Mouse (Mus musculus): ENCODE results near the gene Dlx4. TPM values are rescaled to one million over a fixed set of nuclear protein-coding genes. Genes with fewer than 3 reads are reported as not detected.

Gene Dlx4
- polyA plus RNA-seq, 1 experiment from 2014 or later, result 0.58 TPM

DNA sequence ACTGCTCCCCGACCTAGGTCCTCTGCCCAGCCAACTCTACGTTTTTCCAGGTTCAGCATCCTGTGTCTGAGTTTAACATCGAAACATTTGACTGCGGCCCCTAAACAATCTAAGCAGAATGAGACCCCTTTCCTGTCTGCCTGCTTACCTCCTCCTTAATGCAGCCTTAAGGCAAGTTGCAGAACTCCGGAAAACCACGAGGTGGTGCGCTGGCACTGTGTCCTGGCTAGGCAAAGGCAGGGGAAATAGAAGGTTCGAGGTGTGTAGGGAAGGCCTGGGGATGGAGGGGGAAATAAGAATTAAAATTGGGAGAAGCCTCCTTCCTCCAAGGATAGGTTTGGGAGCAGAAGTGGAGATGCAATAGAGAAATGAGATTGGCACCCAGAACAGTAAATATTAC lies 27.6 kb downstream of the Dlx4 start:
- Histone ChIP-seq H3K4me1 (peaks cover 19% of the 10 kb centered on the region), H3K9ac (no peak overlapping the region), H3K36me3 (no peaks in the 10 kb centered on the region), H3K4me3 (replicated peaks) (no peak overlapping the region), H3K27me3 (replicated peaks) (peaks cover 53% of the 10 kb centered on the region), H3K4me2 (no peak overlapping the region), H3K27ac (no peak overlapping the region), H3K9me3 (no peaks in the 10 kb centered on the region)
- ATAC-seq (ENCODE audit: insufficient read depth, low FRiP score, low read depth), result no peak
- 2% methylated on average over 8 of the region's 8 CpGs for WGBS

GRCm38 (mm10) chr11:95117030-95117429 lies 29.0 kb downstream of the Dlx4 start:
- Histone ChIP-seq H3K36me3 (no peaks in the 10 kb centered on the region), H3K4me2 (no peak overlapping the region), H3K9me3 (no peaks in the 10 kb centered on the region), H3K27me3 (replicated peaks) (peaks cover 38% of the 10 kb centered on the region), H3K4me3 (replicated peaks) (no peak overlapping the region), H3K27ac (no peak overlapping the region), H3K9ac (no peak overlapping the region), H3K4me1 (peaks cover 19% of the 10 kb centered on the region)
- ATAC-seq (ENCODE audit: insufficient read depth, low FRiP score, low read depth), result peak; percentile 69
- 4% methylated on average over 6 of the region's 6 CpGs for WGBS

DNA sequence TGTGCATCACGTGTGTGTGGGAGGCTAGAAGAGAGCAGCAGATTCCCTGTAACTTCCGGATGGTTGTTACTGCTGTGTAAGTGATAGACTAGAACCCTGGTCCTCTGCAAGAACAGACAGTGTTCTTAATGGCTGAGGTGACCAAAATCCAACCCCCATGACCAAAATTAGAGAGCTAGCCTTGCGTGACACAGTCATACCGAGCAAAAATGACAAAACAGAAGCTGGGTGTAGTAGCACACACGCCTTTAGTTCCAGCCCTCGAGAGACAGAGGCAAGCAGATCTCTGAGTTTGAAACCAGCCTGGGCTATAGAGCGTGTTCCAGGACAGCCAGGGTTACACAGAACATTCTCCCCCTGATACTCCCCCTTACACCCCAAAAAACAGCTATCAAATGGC lies 36.0 kb downstream of the Dlx4 start:
- ATAC-seq (ENCODE audit: insufficient read depth, low FRiP score, low read depth), result no peak
- no peaks in the 10 kb centered on the region for H3K36me3 ChIP-seq
- H3K27me3 ChIP-seq (replicated peaks), result 0 out of 2 replicates have a peak, but pooled peaks cover 5% of the 10 kb centered on the region
- no peak overlapping the region for H3K4me3 ChIP-seq (replicated peaks)
- H3K9ac ChIP-seq, result no peak overlapping the region
- peaks cover 11% of the 10 kb centered on the region for H3K4me1 ChIP-seq
- WGBS, result 86% methylated on average over 7 of the region's 7 CpGs
- no peak overlapping the region for H3K27ac ChIP-seq
- no peaks in the 10 kb centered on the region for H3K9me3 ChIP-seq
- no peak overlapping the region for H3K4me2 ChIP-seq

DNA sequence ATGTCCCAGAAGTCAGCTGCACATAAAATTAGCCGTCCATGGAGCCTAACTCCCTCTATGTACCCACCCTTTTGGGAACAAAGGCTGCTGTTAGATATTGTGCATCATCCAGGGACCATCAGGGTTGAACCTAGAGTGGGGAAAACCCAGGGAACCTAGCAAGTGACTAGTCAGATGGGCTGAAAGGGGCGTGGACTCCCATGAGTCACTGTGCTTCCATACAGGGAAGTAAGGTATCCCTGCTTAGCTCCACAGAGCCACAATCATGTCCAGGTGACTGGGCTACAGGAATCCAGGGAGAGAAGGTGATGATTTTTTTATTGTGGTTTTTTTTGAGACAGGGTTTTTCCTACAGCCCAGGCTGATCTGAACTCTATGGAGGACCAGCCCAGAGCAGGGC lies 37.1 kb downstream of the Dlx4 start:
- ATAC-seq (ENCODE audit: insufficient read depth, low FRiP score, low read depth), result no peak
- H3K4me3 ChIP-seq (replicated peaks), result no peak overlapping the region
- H3K4me2 ChIP-seq, result no peak overlapping the region
- no peaks in the 10 kb centered on the region for H3K36me3 ChIP-seq
- H3K27ac ChIP-seq, result no peak overlapping the region
- 0 out of 2 replicates have a peak, but pooled peaks cover 5% of the 10 kb centered on the region for H3K27me3 ChIP-seq (replicated peaks)
- 76% methylated on average over 2 of the region's 2 CpGs for WGBS
- no peak overlapping the region for H3K9ac ChIP-seq
- no peaks in the 10 kb centered on the region for H3K9me3 ChIP-seq
- peaks cover 11% of the 10 kb centered on the region for H3K4me1 ChIP-seq

- no peak overlapping the region for H3K27ac ChIP-seq
- no peaks in the 10 kb centered on the region for H3K9me3 ChIP-seq
- no peak overlapping the region for H3K9ac ChIP-seq
- no peaks in the 10 kb centered on the region for H3K36me3 ChIP-seq
- WGBS, result 31% methylated on average over 23 of the region's 23 CpGs
- H3K4me2 ChIP-seq, result no peak overlapping the region
- peaks cover 11% of the 10 kb centered on the region for H3K4me1 ChIP-seq
- H3K4me3 ChIP-seq (replicated peaks), result no peak overlapping the region
- H3K27me3 ChIP-seq (replicated peaks), result 0 out of 2 replicates have a peak, but pooled peaks cover 5% of the 10 kb centered on the region
- ATAC-seq (ENCODE audit: insufficient read depth, low FRiP score, low read depth), result peak; percentile 36; the same call in 1 of the 2 replicates
Measured at GRCm38 (mm10) chr11:95106440-95107236, 39.4 kb downstream of the Dlx4 start.

GRCm38 (mm10) chr11:95105274-95105874 lies 40.7 kb downstream of the Dlx4 start:
- Histone ChIP-seq H3K4me3 (replicated peaks) (peak overlapping the region; percentile 12), H3K27ac (0 out of 2 replicates have a peak overlapping the region, but pooled peaks have one; percentile 21), H3K9me3 (no peaks in the 10 kb centered on the region), H3K4me1 (peaks cover 20% of the 10 kb centered on the region), H3K9ac (no peak overlapping the region), H3K4me2 (peak overlapping the region; percentile 45), H3K27me3 (replicated peaks) (0 out of 2 replicates have a peak, but pooled peaks cover 5% of the 10 kb centered on the region), H3K36me3 (no peaks in the 10 kb centered on the region)
- 8% methylated on average over 25 of the region's 25 CpGs for WGBS
- ATAC-seq (ENCODE audit: insufficient read depth, low FRiP score, low read depth), result peak; percentile 29; the same call in 1 of the 2 replicates

GRCm38 (mm10) chr11:95104266-95104665 lies 41.8 kb downstream of the Dlx4 start:
- Histone ChIP-seq H3K4me2 (no peak overlapping the region), H3K27me3 (replicated peaks) (0 out of 2 replicates have a peak, but pooled peaks cover 5% of the 10 kb centered on the region), H3K4me3 (replicated peaks) (no peak overlapping the region), H3K9me3 (no peaks in the 10 kb centered on the region), H3K9ac (no peak overlapping the region), H3K27ac (no peak overlapping the region), H3K4me1 (peaks cover 29% of the 10 kb centered on the region), H3K36me3 (no peaks in the 10 kb centered on the region)
- 47% methylated on average over 6 of the region's 6 CpGs for WGBS
- ATAC-seq (ENCODE audit: insufficient read depth, low FRiP score, low read depth), result no peak

DNA sequence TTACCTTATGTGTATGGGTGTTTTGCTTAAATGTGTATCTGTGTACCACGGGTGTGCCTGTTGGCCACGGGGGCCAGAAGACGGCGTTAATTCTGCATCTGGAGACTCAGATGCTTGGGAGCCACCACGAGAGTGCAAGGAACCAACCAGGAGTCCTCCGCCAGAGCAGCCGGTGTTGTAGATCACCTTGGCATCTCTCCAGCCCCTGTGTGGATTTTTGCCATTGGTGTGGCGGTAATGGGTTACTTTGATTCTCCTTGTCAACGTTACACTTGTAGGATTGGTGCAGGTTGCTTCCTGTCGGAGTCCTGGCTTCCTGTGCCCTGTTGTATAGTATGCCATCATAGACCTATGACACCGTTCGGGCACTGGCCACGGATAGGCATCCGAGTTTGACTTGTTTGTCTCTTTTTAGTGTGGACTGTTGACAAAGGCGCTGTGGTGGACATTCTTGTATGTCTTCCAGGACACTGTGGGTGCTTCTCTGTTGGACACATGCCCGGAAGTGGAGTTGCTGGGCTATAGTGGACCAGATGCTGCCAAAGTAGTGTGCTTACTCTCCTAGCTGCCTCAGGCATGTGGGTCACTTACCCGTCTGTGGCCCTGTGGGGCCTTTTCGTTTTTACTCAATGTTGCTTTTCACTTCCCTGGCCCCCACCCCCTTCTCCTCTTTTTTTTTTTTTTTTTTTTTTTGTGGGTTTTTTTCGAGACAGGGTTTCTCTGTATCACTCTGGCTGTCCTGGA lies 43.7 kb downstream of the Dlx4 start:
- Histone ChIP-seq H3K36me3 (no peaks in the 10 kb centered on the region), H3K9me3 (no peaks in the 10 kb centered on the region), H3K4me3 (replicated peaks) (no peak overlapping the region), H3K4me2 (no peak overlapping the region), H3K9ac (no peak overlapping the region), H3K27ac (no peak overlapping the region), H3K4me1 (peaks cover 44% of the 10 kb centered on the region), H3K27me3 (replicated peaks) (0 out of 2 replicates have a peak, but pooled peaks cover 5% of the 10 kb centered on the region)
- no peak for ATAC-seq (ENCODE audit: insufficient read depth, low FRiP score, low read depth)
- WGBS, result 88% methylated on average over 19 of the region's 19 CpGs

DNA sequence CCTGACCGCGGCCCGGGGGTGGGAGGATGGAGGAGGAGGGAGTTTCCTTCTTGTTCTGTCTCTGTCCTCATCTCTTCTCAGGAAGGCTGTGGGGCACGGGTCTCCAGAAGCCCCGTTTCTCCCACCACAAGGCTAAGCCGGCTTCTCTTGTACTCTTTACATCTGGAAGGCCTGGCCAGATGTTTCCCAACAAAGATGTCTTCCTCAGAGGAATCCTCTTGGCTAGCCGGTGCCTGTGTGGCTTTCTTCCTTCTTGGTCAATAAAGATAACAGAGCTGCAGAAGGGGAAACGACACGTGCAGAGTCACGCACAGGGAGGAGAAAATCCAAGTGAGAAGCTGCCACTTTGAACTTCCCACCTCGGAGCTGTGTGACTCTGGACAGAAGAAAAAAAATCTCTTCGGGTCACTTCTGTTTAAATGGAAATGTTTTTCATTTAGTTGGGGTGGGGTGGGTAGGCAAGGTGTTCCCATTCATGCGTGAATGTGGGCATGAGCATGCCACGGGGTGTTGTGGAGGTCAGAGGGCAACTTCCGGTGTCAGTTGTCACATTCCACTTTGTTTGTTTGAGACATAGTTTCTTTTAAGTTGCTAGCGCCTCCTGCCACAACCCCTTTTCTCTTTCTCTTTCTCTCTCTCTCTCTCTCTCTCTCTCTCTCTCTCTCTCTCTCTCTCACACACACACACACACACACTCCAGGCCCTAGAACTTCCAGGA lies 44.8 kb downstream of the Dlx4 start:
- H3K4me1 ChIP-seq, result peaks cover 49% of the 10 kb centered on the region
- WGBS, result 26% methylated on average over 16 of the region's 16 CpGs

GRCm38 (mm10) chr11:95100393-95100792 lies 45.7 kb downstream of the Dlx4 start:
- no peak overlapping the region for H3K4me2 ChIP-seq
- no peaks in the 10 kb centered on the region for H3K9me3 ChIP-seq
- no peaks in the 10 kb centered on the region for H3K27me3 ChIP-seq (replicated peaks)
- H3K27ac ChIP-seq, result peak overlapping the region; percentile 21; the same call in 1 of the 2 replicates
- no peaks in the 10 kb centered on the region for H3K36me3 ChIP-seq
- H3K9ac ChIP-seq, result no peak overlapping the region
- no peak for ATAC-seq (ENCODE audit: insufficient read depth, low FRiP score, low read depth)
- WGBS, result 36% methylated on average over 3 of the region's 3 CpGs
- H3K4me3 ChIP-seq (replicated peaks), result no peak overlapping the region
- peaks cover 43% of the 10 kb centered on the region for H3K4me1 ChIP-seq

More for the DNA sequence above, 44.8 kb downstream of the Dlx4 start:
- no peak overlapping the region for H3K4me3 ChIP-seq (replicated peaks)
- no peaks in the 10 kb centered on the region for H3K9me3 ChIP-seq
- 0 out of 2 replicates have a peak, but pooled peaks cover 5% of the 10 kb centered on the region for H3K27me3 ChIP-seq (replicated peaks)
- no peak overlapping the region for H3K9ac ChIP-seq
- ATAC-seq (ENCODE audit: insufficient read depth, low FRiP score, low read depth), result no peak
- no peak overlapping the region for H3K4me2 ChIP-seq
- H3K36me3 ChIP-seq, result no peaks in the 10 kb centered on the region
- no peak overlapping the region; the same call in 1 of the 2 replicates for H3K27ac ChIP-seq

GRCm38 (mm10) chr11:95098346-95099095 lies 47.5 kb downstream of the Dlx4 start:
- Histone ChIP-seq H3K9ac (no peak overlapping the region), H3K27me3 (replicated peaks) (no peaks in the 10 kb centered on the region), H3K36me3 (no peaks in the 10 kb centered on the region), H3K27ac (no peak overlapping the region), H3K4me2 (no peak overlapping the region), H3K9me3 (no peaks in the 10 kb centered on the region), H3K4me1 (peaks cover 42% of the 10 kb centered on the region), H3K4me3 (replicated peaks) (no peak overlapping the region)
- 71% methylated on average over 5 of the region's 5 CpGs for WGBS
- no peak for ATAC-seq (ENCODE audit: insufficient read depth, low FRiP score, low read depth)
